In the genomic region with DNA sequence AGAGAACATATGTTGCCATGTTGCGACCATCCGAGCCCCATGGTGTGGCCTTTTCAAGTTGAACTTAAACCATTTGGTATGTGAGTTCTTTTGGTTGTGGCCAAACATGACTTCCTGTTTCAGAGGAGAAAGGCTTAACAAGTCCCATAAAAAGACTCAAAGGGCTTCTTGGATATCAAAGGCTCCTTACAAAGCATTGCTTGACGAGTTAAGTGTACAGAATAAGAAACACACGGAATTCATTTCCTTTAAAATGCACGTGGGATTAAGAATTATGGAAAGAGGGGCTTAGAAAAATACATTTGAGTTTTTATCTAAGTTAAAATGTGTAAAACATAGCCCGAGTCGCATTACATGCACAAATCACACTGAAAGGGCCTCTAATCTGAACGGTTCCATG, we compare ENCODE assay signal across 26 mouse cellular contexts.
DNase-seq lines count a peak whose midpoint lies in the region; ATAC-seq and TF ChIP-seq lines count a peak whose summit lies in the region.
"Had no signal": no experiment of that assay in that cellular context is flagged by ENCODE, and none has a peak within 500 bp of the region (broad histone marks: within the 10 kb centered on the region; RNA-seq: fewer than 3 reads in every experiment).

No protein-coding gene starts in this region.

- no peak overlapping the region for H3K4me3 ChIP-seq in midbrain, embryonic 11.5 days (ENCODE audit: low read depth, low read length)
- H3K4me3 ChIP-seq in midbrain, embryonic 14.5 days (replicated peaks; ENCODE audit: low read depth, low read length): no peak overlapping the region
- no peak overlapping the region for H3K4me3 ChIP-seq in limb, embryonic 11.5 days (ENCODE audit: low read depth, low read length)
- no peak overlapping the region for H3K4me3 ChIP-seq in limb, embryonic 14.5 days (replicated peaks; ENCODE audit: low read length)
- H3K4me3 ChIP-seq: embryonic facial prominence, embryonic 15.5 days; heart, embryonic 12.5 days; heart, embryonic 15.5 days; hindbrain, embryonic 10.5 days; hindbrain, embryonic 13.5 days had no signal

- no peaks in the 10 kb centered on the region for H3K36me3 ChIP-seq in midbrain, embryonic 11.5 days (ENCODE audit: control insufficient read depth, insufficient read depth, low read length)
- no peaks in the 10 kb centered on the region for H3K36me3 ChIP-seq in midbrain, embryonic 14.5 days (ENCODE audit: control insufficient read depth, insufficient read depth, low read length)
- no peaks in the 10 kb centered on the region for H3K36me3 ChIP-seq in limb, embryonic 11.5 days (ENCODE audit: control insufficient read depth, insufficient read depth, low read length)
- H3K36me3 ChIP-seq in limb, embryonic 14.5 days (ENCODE audit: control insufficient read depth, insufficient read depth, low read length): no peaks in the 10 kb centered on the region
- H3K36me3 ChIP-seq: embryonic facial prominence, embryonic 15.5 days; heart, embryonic 12.5 days; heart, embryonic 15.5 days; hindbrain, embryonic 10.5 days; hindbrain, embryonic 13.5 days had no signal

- H3K4me1 ChIP-seq in midbrain, embryonic 11.5 days (ENCODE audit: control insufficient read depth, insufficient read depth, low read length): no peaks in the 10 kb centered on the region
- peaks cover under 1% of the 10 kb centered on the region; the same call in 1 of the 2 replicates for H3K4me1 ChIP-seq in midbrain, embryonic 14.5 days (ENCODE audit: control insufficient read depth, insufficient read depth, low read length)
- H3K4me1 ChIP-seq in limb, embryonic 11.5 days (ENCODE audit: control insufficient read depth, insufficient read depth, low read length): peaks cover 14% of the 10 kb centered on the region
- peaks cover 23% of the 10 kb centered on the region for H3K4me1 ChIP-seq in limb, embryonic 14.5 days (ENCODE audit: control insufficient read depth, insufficient read depth, low read length)
- H3K4me1 ChIP-seq: heart, embryonic 12.5 days; heart, embryonic 15.5 days had no signal

- no peak overlapping the region for H3K27ac ChIP-seq in midbrain, embryonic 11.5 days (ENCODE audit: low read depth, low read length)
- no peak overlapping the region for H3K27ac ChIP-seq in midbrain, embryonic 14.5 days (replicated peaks; ENCODE audit: low read depth, low read length)
- H3K27ac ChIP-seq in limb, embryonic 11.5 days (replicated peaks; ENCODE audit: low read depth, low read length): peak overlapping the region; percentile 42; the same call in 1 of the 2 replicates
- H3K27ac ChIP-seq in limb, embryonic 14.5 days (replicated peaks; ENCODE audit: low read depth, low read length): no peak overlapping the region
- H3K27ac ChIP-seq: embryonic facial prominence, embryonic 15.5 days; heart, embryonic 15.5 days; hindbrain, embryonic 10.5 days; hindbrain, embryonic 13.5 days; hindbrain, postnatal 0 days had no signal

- no peak overlapping the region for H3K4me2 ChIP-seq in midbrain, embryonic 11.5 days
- no peak overlapping the region for H3K4me2 ChIP-seq in midbrain, embryonic 14.5 days (ENCODE audit: low read length)
- 0 out of 2 replicates have a peak overlapping the region, but pooled peaks have one; percentile 4 for H3K4me2 ChIP-seq in limb, embryonic 11.5 days (ENCODE audit: low read depth, severe bottlenecking)
- H3K4me2 ChIP-seq in limb, embryonic 14.5 days (replicated peaks; ENCODE audit: low read depth, low read length, severe bottlenecking): no peak overlapping the region
- H3K4me2 ChIP-seq: embryonic facial prominence, embryonic 15.5 days; heart, embryonic 12.5 days; heart, embryonic 15.5 days; hindbrain, embryonic 13.5 days had no signal

- ATAC-seq in midbrain, embryonic 11.5 days (ENCODE audit: low FRiP score): no peak
- no peak for ATAC-seq in midbrain, embryonic 14.5 days (ENCODE audit: low FRiP score, low TSS enrichment)
- ATAC-seq in limb, embryonic 11.5 days (ENCODE audit: insufficient number of reproducible peaks, low FRiP score, low TSS enrichment, low read depth): no peak
- ATAC-seq in limb, embryonic 14.5 days (ENCODE audit: low FRiP score, low read depth): no peak; the same call in 1 of the 2 replicates
- ATAC-seq: activated CD4-positive, CD25-positive, alpha-beta regulatory T cell, adult 4 months; forebrain, embryonic 14.5 days; forebrain, postnatal 0 days; hindbrain, postnatal 0 days had no signal

- TF ChIP-seq POLR2A in limb, embryonic 14.5 days (IDR thresholded peaks at IDR 0.05; ENCODE audit: borderline replicate concordance, extremely low read depth, insufficient read depth, insufficient read length): no peak

- WGBS in midbrain, embryonic 11.5 days: 74% methylated on average over 8 of the region's 8 CpGs
- WGBS in midbrain, embryonic 14.5 days: 78% methylated on average over 8 of the region's 8 CpGs
- WGBS in limb, embryonic 11.5 days: 22% methylated on average over 8 of the region's 8 CpGs
- 23% methylated on average over 8 of the region's 8 CpGs for WGBS in limb, embryonic 14.5 days

- peak; percentile 43 for DNase-seq in embryo, embryonic 10.5 days (ENCODE audit: low spot score)
- DNase-seq in embryo, embryonic 10 days (ENCODE audit: low spot score): no peak
- DNase-seq in midbrain, embryonic 11.5 days (ENCODE audit: low spot score, missing footprints): peak; percentile 49
- no peak for DNase-seq in midbrain, embryonic 14.5 days
- DNase-seq in limb, embryonic 11.5 days (ENCODE audit: low spot score): peak; percentile 48
- DNase-seq in limb, embryonic 14.5 days (ENCODE audit: low spot score): peak; percentile 65
- DNase-seq in spleen, adult 18-20 months: no peak
- DNase-seq in layer of hippocampus, postnatal 25 days (ENCODE audit: extremely low spot score in 1 of 2, low spot score in 1 of 2): no peak
- DNase-seq: adrenal gland, adult 8-10 months; adrenal gland, postnatal 25 days; cerebellum, adult 11-12 months; cerebellum, adult 9-10 months; cerebellum, postnatal 14 days; forebrain, postnatal 0 days; gastrocnemius, postnatal 25 days; heart, adult 18-20 months; heart, postnatal 10 days; heart, postnatal 36 days had no signal

- no peaks in the 10 kb centered on the region for H3K27me3 ChIP-seq in midbrain, embryonic 11.5 days (ENCODE audit: control insufficient read depth, insufficient read depth, low read length)
- no peaks in the 10 kb centered on the region for H3K27me3 ChIP-seq in midbrain, embryonic 14.5 days (ENCODE audit: control insufficient read depth, insufficient read depth, low read length)
- no peaks in the 10 kb centered on the region for H3K27me3 ChIP-seq in limb, embryonic 11.5 days (ENCODE audit: control insufficient read depth, insufficient read depth, low read length)
- H3K27me3 ChIP-seq in limb, embryonic 14.5 days (ENCODE audit: control insufficient read depth, insufficient read depth, low read length): no peaks in the 10 kb centered on the region
- H3K27me3 ChIP-seq: embryonic facial prominence, embryonic 15.5 days; heart, embryonic 12.5 days; heart, embryonic 15.5 days; hindbrain, embryonic 13.5 days had no signal

- H3K9me3 ChIP-seq in midbrain, embryonic 11.5 days (ENCODE audit: control insufficient read depth, low read length): no peaks in the 10 kb centered on the region
- H3K9me3 ChIP-seq in midbrain, embryonic 14.5 days (ENCODE audit: control insufficient read depth, low read length): no peaks in the 10 kb centered on the region
- H3K9me3 ChIP-seq in limb, embryonic 11.5 days (ENCODE audit: control insufficient read depth, low read length): no peaks in the 10 kb centered on the region
- H3K9me3 ChIP-seq in limb, embryonic 14.5 days (ENCODE audit: control insufficient read depth, low read length): no peaks in the 10 kb centered on the region
- H3K9me3 ChIP-seq: embryonic facial prominence, embryonic 15.5 days; heart, embryonic 12.5 days; heart, embryonic 15.5 days; hindbrain, embryonic 10.5 days; hindbrain, embryonic 13.5 days had no signal

- H3K9ac ChIP-seq in midbrain, embryonic 11.5 days (ENCODE audit: low read length): no peak overlapping the region
- no peak overlapping the region for H3K9ac ChIP-seq in midbrain, embryonic 14.5 days (replicated peaks; ENCODE audit: low read length)
- H3K9ac ChIP-seq in limb, embryonic 11.5 days (ENCODE audit: low read length): no peak overlapping the region
- H3K9ac ChIP-seq in limb, embryonic 14.5 days (ENCODE audit: low read depth, low read length, severe bottlenecking): no peak overlapping the region
- H3K9ac ChIP-seq: embryonic facial prominence, embryonic 15.5 days; forebrain, postnatal 0 days; heart, embryonic 12.5 days; heart, embryonic 15.5 days; hindbrain, embryonic 13.5 days had no signal

Comparison
In these comparisons a context has a peak if more than half of its experiments do, and no peak if none do; other contexts are left out.
1. DNase-seq: peak in embryo, embryonic 10.5 days (single experiment), midbrain, embryonic 11.5 days (single experiment), limb, embryonic 11.5 days (single experiment) and limb, embryonic 14.5 days (single experiment); none in embryo, embryonic 10 days (single experiment), midbrain, embryonic 14.5 days (single experiment), spleen, adult 18-20 months (0 of 2) and layer of hippocampus, postnatal 25 days (0 of 2).